In the genomic region with DNA sequence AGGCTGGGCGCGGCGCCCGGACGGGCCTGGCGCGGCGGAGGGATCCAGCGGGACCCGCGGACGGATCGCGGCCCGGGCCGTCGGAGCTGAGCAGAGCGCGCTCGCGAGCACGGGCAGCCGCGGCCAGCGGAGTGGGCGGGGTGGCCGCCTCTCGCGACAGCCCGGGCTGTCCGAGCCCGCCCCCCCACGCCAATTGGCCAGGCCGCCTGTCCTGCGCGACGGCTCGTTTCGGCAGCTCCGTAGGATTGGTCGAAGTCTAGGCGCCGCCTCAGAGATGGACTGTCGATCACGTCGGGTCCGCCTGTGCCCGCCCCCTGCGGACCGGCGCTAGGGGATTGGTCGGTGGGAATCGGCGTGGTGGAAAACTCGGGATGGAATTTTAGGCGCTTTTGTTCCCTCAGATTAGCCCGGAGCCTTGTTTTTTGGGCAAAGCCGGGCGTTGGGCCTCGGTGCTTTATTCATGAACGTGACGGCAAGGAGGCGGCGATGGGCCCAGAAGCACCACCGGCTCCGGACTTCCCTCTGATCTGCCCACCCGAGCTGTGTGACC, we compare ENCODE assay signal across 8 mouse cellular contexts. TPM values are rescaled to one million over a fixed set of nuclear protein-coding genes. Genes with fewer than 3 reads are reported as not detected.
DNase-seq lines count a peak whose midpoint lies in the region; ATAC-seq and TF ChIP-seq lines count a peak whose summit lies in the region.

A gene (minus strand): TSS at position 128 of the 550 bp plus-strand sequence.

- ATAC-seq in common myeloid progenitor, adult 5-6 weeks (replicated peaks; ENCODE audit: low read depth, poor library complexity, severe bottlenecking), result peak; percentile 57
- ATAC-seq in hindbrain, postnatal 0 days, result peak; percentile 99

- no peaks in the 10 kb centered on the region for H3K27me3 ChIP-seq in hindbrain, postnatal 0 days (ENCODE audit: insufficient read depth, low read length)

- no peaks in the 10 kb centered on the region for H3K36me3 ChIP-seq in hindbrain, postnatal 0 days (ENCODE audit: insufficient read depth, low read length)

- 1% methylated on average over 65 of the region's 67 CpGs for WGBS in hindbrain, postnatal 0 days

- no peak for TF ChIP-seq CTCF in hindbrain, postnatal 0 days (IDR thresholded peaks at IDR 0.05; ENCODE audit: low read depth)

- DNase-seq in adrenal gland, adult 8-10 months, result peak; percentile 98
- DNase-seq in gastrocnemius, adult 8-10 months (ENCODE audit: low spot score in 2 of 2), result peak; percentile 97 to 98
- DNase-seq in hindbrain, postnatal 0 days (ENCODE audit: low spot score), result peak; percentile 100
- peak; percentile 97 to 99 for DNase-seq in left cerebral cortex, adult 18-20 months (ENCODE audit: low spot score in 2 of 2)
- peak; percentile 98 for DNase-seq in lung, postnatal 36 days
- DNase-seq in right cerebral cortex, adult 2 months (ENCODE audit: low spot score in 2 of 2), result peak; percentile 97 to 98
- peak; percentile 98 to 99 for DNase-seq in urinary bladder, postnatal 4 days (ENCODE audit: low spot score in 2 of 2)

- peak within 1 kb of the TSS; percentile 81 for H3K4me3 ChIP-seq in hindbrain, postnatal 0 days (ENCODE audit: low read length)

- peak within 1 kb of the TSS; percentile 89 for H3K9ac ChIP-seq in hindbrain, postnatal 0 days (replicated peaks; ENCODE audit: low read length)

- H3K27ac ChIP-seq in hindbrain, postnatal 0 days, result peak within 1 kb of the TSS; percentile 99

- H3K4me2 ChIP-seq in hindbrain, postnatal 0 days (ENCODE audit: low read depth, low read length), result peak within 1 kb of the TSS; percentile 92

- peaks cover 38% of the 10 kb centered on the region for H3K4me1 ChIP-seq in hindbrain, postnatal 0 days (ENCODE audit: insufficient read depth, low read length)

- no peaks in the 10 kb centered on the region for H3K9me3 ChIP-seq in hindbrain, postnatal 0 days (ENCODE audit: low read length)

RNA-seq across cellular contexts. Expression of the gene that starts here (rescaled TPM):
- 10 to 100 TPM; 38.8 to 62.5 (median 51.0) TPM for total RNA-seq in adrenal gland, adult 8-10 months (2022)
- total RNA-seq in common myeloid progenitor, adult 5-6 weeks (2017), result 0.23 TPM in 1 of 2 replicates, not detected in the other
- total RNA-seq in gastrocnemius, adult 8-10 months (2022), result 10 to 100 TPM; 14.2 to 19.2 (median 15.7) TPM
- 66.4 and 66.5 TPM in 2 replicates for total RNA-seq in hindbrain, postnatal 0 days (2014; rRNA removed)
- polyA plus RNA-seq in hindbrain, postnatal 0 days (2015; fragmentation: Nextera tagmentation; extraction: Ambion mirVana), result 13.9 and 14.3 TPM in 2 replicates
- total RNA-seq in left cerebral cortex, adult 18-20 months (2021), result 10 to 100 TPM; 63.2 to 68.7 TPM

Comparison
In these comparisons a context has a peak if more than half of its experiments do, and no peak if none do; other contexts are left out.
1. Peak in every context shown above with its lines: DNase-seq, ATAC-seq, H3K4me3 ChIP-seq and H3K27ac ChIP-seq.
2. RNA of the gene that starts here (total RNA-seq): 63.2 to 68.7 TPM in left cerebral cortex, adult 18-20 months, 66.4 to 66.5 TPM in hindbrain, postnatal 0 days, 38.8 to 62.5 TPM in adrenal gland, adult 8-10 months and 14.2 to 19.2 TPM in gastrocnemius, adult 8-10 months; 0.23 TPM in common myeloid progenitor, adult 5-6 weeks; every median in the first group is over 10 times any median in the second.
3. Peak in ATAC-seq in common myeloid progenitor, adult 5-6 weeks; RNA of the gene not detected or under 1 TPM.